Mouse (Mus musculus) kidney, adult 11 months (tissue): ENCODE measurements around the gene Gm13283.
A peak's percentile ranks its signal among the peaks of the same experiment; 100 is the strongest.
"Not testable (repeated sequence)": the region's sequence is repeated elsewhere in the genome, so short reads cannot be mapped to it uniquely, and the experiment has no call there.

ENCODE experiments used
- DNase-seq: peaks from one replicate; pipeline ENCODE4 v3.0.0; 2022

Gm13283 gene

DNA sequence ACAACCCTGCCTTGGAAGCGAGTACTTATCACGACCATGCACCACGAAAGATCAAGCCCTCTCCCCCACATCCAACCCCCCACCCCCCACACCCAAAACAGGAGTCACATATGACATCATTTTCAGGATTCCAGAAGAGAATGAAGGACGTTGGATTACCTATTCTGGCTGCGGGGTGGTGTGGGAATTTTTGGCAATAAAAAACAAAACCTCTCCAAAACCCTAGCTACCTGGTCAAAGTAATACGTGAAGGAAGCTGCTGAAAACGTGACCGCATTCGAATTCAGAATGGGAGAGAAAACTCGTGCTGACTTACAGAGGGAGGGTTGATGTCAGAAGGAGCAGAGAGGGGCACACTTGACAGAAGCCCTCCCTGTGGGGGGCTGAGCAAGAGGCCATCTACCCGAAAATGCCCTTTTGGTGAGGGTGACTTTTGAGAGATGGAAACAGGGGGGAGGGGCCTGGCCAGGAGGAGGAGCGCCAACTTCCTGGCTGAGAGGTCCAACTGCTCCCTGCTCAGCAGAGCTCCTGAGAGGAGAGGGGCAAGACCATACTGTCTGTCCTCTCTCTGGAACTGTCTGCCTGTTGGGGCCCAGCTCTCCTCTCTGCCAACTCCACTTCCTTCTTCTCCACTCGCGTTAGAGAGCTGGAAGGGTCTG lies at the start of gene Gm13283:
Gene Gm13283 (plus strand): TSS at position 510 of the 659 bp plus-strand sequence.
- DNase-seq = peak; percentile 37

DNA sequence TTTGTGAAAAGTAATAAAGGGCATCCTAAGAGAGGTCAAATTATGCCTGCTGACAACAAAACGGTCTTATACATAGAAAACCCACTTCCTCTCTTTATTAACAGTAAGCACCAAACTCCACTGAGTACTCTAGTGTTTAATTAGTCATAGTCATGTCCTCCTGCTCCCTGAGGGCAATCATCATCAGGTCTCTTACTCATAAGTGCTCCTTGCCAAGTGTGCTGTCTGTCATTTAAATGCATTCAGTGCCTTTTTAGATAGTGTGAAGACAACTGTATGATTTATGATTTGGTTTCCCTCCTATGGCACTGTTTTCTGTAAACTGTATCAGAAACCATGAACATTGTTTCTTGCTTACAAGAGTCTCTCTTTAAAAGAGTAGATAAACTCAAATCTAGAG lies 45.6 kb upstream of the Gm13283 start:
- no peak for DNase-seq

DNA sequence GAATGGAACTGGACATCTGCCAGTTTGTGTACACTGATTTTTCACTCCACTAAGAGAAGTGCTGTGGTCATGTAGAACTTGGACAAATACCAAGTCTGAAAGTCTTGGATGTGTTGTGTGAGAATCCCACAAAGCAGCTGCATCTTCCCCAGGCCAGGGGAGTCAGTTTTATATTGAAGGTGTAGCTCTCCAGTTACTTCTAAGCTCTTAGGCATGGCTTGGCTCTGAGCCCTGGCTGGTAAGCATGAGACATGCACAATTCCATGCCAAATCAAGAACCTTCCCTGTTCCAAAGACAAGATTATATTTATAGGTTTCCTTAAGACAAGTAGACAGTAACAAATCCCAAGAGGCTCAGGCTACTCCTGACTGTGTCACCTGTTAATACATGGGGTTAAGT lies 44.9 kb upstream of the Gm13283 start:
- DNase-seq = no peak

DNA sequence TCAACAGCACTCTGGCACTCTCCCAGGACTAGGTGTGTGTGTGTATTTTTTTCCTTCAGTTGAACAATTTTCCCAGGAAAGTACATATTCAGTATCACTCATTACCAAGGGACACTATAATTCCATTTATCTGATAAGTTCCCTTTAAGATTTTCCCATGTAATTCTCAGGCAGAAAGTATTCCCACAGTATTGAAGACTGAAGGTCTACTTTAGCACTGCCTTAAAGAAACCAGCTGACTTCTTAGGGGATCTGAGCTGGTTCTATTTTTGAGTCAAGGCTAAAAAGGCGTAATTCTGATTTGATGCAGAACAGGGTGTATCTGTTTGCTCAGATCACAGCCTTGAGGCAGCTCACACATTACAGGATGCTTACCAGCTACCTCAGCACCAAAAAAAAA lies 41.2 kb upstream of the Gm13283 start:
- no peak for DNase-seq

DNA sequence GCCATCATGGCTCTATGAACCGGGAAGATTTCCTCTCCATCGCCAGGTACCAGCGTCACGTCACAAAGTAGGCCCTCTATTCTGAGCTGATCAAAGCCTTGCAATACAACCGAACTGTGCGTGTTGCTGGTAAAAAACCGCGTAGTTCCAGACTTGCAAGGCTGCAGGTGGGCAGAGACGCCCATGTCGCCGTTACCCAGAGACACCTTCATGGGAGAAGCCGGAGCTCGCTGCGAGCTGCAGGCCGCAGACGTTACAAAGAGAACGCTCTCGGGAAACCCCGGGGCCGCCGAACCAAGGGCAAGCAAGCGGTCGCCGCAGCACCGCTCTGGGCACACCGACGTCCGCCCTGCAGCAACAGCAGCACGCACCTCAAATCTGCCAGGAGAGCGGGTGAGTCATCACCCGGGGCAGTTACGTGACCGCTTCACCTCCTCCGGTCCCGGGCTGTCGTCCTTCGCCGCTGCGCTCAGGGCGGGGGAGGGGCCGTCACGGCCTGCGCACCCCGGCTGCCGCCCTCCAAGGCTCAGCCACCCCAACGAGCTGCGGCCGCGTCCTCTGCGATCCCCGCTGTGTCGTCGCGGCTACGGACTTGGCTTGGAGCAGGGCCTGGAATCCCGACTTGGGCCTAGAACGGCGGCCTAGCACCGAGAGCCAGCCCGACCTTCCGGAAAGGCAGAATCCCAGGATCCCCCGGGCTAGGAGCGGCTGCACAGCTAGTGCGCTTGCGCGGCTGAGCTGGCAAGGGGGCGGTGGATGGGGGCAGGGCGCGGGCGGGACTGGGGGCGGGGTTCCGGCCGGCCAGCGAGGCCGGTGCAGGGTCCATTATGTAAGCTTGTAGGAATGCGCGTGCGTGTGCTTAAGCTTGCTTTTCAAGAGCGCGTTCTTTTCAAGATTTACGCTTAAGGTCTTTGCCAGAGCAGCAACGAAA lies 37.9 kb upstream of the Gm13283 start, which contains the start of the genes Gm26566 and Klhl9:
Gene Gm26566 (plus strand): TSS at position 15 of the 931 bp plus-strand sequence.
Gene Klhl9 (minus strand): TSS at position 675 of the 931 bp plus-strand sequence.
- peak; percentile 91 for DNase-seq

DNA sequence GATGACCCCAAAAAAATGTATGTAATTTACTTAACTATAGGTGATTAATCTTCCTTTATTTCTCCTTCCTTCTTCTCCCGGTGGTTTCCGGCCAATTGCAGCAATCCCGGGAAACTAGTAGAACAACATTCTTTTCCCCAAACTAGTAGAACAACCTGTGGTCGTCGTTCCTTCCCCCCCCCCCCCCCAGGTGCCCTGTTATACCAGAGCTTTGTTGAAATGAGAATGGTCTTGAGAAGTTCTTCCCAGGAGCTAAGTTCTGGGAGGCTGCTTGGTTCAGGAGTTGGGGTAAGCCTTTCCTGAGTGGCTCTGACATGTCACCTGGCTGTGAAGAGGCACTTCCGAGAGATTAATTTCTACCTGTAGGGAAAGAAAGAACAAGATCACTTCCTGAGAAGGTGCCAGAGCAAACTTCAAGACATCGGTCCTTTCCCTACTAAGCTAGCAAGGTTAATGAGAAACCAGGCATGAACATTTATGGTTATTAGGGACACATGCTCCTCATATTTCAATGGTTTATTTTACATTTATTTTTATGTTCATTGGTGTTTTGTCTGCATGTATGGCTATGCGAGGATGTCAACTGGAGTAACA lies 36.3 kb upstream of the Gm13283 start:
- DNase-seq = no peak

DNA sequence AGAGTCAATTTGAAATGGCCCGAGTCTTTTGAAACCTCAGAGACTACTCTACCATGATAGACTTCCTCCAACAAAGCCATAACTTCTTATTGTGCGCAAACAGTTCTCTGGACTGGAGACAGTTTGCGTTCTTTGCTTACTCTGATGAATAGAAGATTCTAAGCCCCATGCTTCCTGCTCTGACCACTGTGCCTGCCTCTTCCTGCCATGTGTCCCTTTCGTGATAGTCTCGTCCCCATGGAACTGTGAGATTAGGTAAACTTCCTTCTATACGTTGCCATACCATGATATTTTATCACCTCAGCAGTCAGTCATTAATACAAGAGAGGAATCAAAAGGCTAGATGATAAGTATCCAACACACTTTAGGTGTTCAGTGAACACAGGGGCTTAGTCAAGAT lies 33.2 kb upstream of the Gm13283 start:
- DNase-seq = no peak

DNA sequence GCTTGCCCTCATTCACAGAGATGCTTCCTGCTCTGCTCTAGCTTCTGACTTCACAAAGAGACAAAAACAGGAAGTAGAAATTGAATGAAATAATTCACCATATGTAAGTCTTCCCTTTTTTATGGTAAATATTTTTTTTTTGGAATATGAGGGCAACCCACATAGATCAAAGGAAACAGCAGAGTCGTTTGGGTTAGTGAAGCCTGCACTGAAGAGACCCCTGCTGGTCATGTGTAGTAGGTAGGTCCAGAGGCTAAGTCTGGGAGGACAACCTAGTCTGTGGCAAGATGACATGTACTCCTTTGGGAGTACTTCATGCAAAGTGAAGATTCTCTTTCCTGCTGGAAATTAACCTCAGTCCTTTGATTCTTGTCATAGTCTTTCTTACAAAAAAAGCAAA lies 32.6 kb upstream of the Gm13283 start:
- no peak for DNase-seq

DNA sequence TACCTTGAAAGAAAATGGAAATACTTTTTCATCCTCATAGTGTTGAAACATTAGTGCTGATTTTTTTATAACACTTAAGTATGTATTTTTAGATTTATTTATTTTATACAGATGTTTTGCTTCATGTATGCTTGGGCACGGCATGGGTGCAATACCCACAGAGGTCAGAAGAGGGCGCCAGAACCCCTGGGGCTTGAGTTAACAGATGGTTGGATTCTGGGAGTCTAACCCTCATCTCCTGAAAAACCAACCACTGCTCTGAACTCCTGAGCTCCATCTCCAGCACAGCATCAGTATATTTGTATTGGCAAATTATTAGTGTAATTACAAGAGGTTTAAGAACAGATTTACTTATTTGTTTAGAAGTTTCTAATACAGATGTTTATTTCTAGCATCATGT lies 21.4 kb upstream of the Gm13283 start:
- peak; percentile 55 for DNase-seq

DNA sequence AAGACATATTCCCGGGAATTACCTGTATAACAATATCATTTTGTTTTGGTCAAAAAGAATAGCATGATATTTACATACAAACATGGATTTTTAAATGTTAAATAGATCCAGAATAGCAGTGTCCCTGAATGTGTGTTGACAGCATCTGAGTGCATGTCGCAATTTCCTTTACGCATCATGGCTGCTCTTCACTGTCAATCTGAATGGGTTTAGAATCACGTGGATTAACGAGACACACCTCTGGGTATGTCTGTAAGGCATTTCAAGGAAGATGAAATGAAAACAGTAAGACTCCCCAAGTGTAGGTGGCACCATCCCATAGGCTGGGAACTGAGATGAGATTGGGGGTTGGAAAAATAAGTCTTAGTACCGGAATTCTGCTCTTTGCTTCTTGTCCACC lies 20.9 kb upstream of the Gm13283 start:
- no peak for DNase-seq

DNA sequence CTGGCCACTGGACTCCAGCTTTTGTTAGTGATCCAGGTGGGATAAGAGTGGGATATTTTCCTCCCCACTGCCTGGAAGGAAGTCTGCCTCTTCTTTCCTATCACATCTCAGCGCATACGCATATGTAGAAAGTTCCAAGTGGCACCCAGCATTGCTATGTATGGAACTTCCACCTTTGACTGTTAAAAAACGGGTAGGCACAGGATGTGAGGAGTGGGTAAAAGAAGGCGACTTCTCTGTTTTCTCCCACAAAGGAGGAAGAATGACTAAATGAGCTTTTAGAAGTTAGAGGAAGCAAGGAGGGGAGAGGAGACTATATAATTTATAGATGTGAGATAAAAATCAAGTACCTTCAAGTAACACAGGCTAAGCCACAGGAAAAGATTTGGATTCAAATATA lies 18.5 kb upstream of the Gm13283 start:
- DNase-seq = no peak

DNA sequence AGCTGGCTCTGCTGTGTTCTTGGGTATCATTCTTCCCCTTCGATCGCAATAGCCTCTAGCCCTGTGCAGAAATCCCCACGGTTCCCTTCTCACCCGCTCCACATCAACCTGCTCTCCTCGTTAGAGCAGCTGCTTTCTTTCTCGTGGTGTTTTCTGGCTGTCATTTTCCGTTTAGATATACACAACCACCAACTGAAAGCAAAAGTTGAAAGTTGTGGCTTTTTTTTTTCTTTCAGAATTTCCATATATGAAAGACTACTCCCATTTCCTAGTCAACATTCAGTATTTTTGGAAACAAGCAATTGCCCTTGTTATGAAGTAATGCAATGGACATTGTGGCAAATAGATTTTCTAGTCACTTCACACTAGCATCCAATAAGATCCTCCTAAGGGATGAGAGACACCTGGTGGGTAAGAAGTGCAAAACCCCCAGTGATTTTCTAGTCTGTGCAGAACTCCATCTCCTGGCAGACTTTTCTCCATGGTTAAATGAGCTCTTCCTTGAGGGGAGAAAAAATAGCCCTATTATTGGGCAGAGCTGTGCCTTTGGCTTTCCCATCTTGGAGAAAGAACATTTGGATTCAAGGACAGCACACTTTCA lies 17.0 kb upstream of the Gm13283 start:
- DNase-seq = no peak

DNA sequence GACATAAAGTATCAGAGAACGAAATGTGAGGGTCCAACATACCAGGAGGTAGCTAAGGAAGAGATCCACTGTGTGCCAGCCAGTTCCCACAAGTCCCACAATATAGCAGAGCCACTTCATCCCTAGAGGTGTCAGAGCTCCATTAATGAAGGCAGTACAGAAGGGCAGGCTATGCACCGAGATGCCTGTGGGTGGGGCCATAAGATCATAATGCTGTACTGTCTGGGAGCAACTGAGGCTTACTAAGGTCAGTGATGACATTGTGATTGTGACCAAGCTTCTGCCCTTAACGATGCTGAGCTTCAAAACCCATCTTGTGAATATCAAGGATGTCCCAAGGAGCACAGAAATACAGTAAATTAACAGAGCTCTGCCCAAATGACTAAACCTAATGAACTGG lies 15.7 kb upstream of the Gm13283 start:
- no peak for DNase-seq

DNA sequence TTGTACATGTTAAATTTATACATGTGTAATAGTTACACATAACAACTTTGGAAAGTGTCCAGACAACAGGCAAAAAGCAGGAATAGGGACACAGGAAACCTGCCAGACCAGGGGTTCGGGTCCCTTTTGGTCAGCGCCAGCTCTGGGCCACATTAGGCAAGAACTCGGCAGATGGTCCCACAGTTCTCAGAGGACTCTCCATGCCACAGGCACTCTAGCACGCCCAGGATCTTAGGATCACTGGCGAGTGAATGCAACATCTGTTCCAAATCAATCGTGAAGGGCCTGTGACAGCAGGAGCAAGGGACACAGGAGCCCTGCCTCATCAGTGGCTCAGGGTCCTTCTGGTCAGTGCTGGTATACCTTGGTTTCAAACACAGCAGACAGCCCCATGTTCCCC lies 10.0 kb upstream of the Gm13283 start:
- DNase-seq = no peak

DNA sequence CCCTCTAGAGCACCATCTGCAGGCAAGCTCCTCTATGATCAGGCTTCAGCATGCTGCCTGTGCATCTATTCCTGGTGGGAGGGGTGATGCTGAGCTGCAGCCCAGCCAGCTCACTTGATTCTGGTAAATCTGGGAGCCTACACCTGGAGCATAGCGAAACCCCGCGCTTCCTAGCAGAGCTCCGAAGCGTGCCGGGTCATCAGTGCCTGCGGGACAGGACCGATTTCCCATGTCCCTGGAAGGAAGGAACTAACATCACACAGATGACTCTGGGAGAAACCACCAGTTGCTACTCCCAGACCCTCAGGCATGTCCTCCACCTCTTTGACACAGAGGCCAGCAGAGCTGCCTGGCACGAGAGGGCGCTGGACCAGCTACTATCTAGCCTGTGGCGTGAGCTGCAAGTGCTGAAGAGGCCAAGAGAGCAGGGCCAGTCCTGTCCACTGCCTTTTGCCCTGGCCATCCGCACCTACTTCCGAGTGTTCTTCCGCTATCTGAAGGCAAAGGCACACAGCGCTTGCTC lies 5.0 kb upstream of the Gm13283 start, which contains the start of gene Gm13271:
Gene Gm13271 (plus strand): TSS at position 51 of the 523 bp plus-strand sequence.
- DNase-seq = peak; percentile 79

DNA sequence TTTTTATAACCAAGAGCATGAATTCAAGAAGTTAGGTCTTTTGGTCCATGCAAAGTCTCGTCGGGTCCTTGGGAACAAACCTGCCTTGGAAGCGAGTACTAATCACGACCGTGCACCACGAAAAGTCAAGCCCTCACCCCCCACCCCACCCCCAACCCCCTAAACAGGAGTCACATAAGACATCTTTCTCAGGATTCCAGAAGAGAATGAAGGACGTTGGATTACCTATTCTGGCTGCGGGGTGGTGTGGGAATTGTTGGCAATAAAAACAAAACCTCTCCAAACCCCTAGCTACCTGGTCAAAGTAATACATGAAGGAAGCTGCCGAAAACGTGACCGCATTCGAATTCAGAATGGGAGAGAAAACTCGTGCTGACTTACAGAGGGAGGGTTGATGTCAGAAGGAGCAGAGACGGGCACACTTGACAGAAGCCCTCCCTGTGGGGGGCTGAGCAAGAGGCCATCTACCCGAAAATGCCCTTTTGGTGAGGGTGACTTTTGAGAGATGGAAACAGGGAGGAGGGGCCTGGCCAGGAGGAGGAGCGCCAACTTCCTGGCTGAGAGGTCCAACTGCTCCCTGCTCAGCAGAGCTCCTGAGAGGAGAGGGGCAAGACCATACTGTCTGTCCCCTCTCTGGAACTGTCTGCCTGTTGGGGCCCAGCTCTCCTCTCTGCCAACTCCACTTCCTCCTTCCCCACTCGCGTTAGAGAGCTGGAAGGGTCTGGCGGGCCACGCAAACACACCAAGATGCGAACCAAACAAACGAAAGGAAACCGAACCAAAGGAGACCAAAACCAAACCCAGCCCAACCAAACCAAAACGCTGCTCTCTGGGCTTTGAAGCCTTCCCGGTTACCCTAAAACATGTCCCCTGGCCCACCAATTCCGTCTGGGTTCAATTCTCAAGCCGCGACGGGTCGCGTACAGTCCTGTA lies 3.1 kb upstream of the Gm13283 start:
- DNase-seq = not testable (repeated sequence)

DNA sequence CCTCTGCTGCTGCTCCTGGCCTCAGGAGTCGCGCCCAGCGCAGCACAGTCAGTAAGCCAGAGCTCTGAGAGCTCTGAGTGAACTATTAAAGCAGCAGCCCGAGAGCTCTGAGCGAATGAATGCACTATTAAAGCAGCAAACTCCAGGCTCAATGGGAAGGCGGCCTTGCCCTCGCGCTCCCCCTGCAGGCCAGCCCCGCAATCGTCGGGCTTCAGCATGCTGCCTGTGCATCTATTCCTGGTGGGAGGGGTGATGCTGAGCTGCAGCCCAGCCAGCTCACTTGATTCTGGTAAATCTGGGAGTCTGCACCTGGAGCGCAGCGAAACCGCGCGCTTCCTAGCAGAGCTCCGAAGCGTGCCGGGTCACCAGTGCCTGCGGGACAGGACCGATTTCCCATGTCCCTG lies 2.3 kb upstream of the Gm13283 start:
- DNase-seq = peak; percentile 94

DNA sequence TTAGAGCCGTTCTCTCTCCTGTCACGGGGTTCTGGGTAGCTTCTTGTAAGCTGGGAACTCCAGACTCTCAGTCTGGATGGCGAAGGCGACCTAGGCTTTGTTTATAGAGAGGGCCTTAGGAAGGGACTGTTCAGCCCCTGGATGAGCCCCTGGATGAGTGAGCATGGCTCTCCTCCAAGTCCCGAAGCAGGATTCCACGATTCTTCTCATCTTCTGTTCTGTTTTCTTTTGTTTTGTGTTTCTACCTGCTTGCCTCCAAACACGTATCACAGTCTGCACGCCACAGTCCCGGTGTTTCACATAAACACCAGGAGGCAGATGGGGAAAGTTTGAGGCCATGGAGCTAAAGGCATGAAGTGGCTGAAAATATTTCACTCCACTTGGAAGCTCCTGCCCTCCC lies 1.2 kb upstream of the Gm13283 start:
- DNase-seq = peak; percentile 23

DNA sequence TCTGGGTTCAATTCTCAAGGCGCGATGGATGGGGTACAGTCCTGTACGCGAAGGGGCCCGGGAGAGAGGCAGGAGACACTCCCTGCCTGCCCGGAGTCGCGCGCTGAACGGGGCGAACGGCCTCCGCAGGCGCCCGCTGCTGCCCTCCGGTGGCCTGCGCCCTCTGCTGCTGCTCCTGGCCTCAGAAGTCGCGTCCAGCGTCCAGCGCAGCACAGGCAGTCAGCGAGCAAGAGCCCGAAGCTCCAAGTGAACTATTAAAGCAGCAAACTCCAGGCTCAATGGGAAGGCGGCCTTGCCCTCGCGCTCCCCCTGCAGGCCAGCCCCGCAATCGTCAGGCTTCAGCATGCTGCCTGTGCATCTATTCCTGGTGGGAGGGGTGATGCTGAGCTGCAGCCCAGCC lies 512 bp downstream of the Gm13283 start:
- DNase-seq = peak; percentile 87

DNA sequence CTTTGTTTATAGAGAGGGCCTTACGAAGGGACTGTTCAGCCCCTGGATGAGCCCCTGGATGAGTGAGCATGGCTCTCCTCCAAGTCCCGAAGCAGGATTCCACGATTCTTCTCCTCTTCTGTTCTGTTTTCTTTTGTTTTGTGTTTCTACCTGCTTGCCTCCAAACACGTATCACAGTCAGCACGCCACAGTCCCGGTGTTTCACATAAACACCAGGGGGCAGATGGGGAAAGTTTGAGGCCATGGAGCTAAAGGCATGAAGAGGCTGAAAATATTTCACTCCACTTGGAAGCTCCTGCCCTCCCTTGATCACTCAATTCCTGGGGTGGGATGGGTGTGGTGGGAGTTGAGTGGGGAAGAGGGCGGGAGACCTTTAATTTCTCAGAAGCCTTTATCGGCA lies 1.9 kb downstream of the Gm13283 start:
- peak; percentile 69 for DNase-seq

DNA sequence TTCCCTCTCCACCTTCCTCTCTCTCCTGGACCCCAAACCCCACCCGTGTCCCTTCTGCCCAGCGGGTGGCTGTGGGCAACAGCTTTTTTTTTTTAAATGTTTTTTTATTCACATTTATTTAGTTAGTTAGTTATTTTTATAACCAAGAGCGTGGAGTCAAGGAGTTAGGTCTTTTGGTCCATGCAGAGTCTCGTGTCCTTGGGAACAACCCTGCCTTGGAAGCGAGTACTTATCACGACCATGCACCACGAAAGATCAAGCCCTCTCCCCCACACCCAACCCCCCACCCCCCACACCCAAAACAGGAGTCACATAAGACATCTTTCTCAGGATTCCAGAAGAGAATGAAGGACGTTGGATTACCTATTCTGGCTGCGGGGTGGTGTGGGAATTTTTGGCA lies 2.4 kb downstream of the Gm13283 start:
- peak; percentile 31 for DNase-seq
